Mouse (Mus musculus) liver, postnatal 0 days (tissue): ENCODE results near the gene Vdac1.

Experiments used
- CTCF ChIP-seq: sonication (generic); IDR thresholded peaks from 2 replicates; pipeline ENCODE4 v1.5.1; 2016; ENCODE audit warnings: antibody characterized with exemption, low read depth
- EP300 ChIP-seq: IDR thresholded peaks from 2 replicates; pipeline ENCODE4 v1.6.1; 2016; ENCODE audit warnings: antibody characterized with exemption, low read depth, mild to moderate bottlenecking

GRCm38 (mm10) chr11:52355601-52356000 lies 5.1 kb upstream of the Vdac1 start:
- TF ChIP-seq EP300 (no peak), CTCF (peak; percentile 43)
